Mouse (Mus musculus) adrenal gland, adult 8-10 months (tissue): ENCODE data around the gene Gm49354. TPM values are rescaled to one million over a fixed set of nuclear protein-coding genes. Genes with fewer than 3 reads are reported as not detected.

Source experiments
- total RNA-seq, 4 experiments: library from RNA; stranded (reverse); gene quantifications; 2 replicates each; pipeline ENCODE4 v1.2.4; 2022

Gene Gm49354
- total RNA-seq, 4 experiments from 2014 or later, result not detected

Other genes with a start within 250 kb of the Gm49354 start
- 10 to 100 TPM; 30.8 to 52.7 (median 43.7) TPM for gene Agtpbp1, start 197.0 kb downstream of the Gm49354 start, total RNA-seq
- gene Naa35, start 197.0 kb downstream of the Gm49354 start, total RNA-seq, result 10 to 100 TPM; 58.4 to 99.0 (median 93.4) TPM
- 10 to 100 TPM in 1 of 4 experiments, 1 to 10 TPM in 3; 7.1 to 10.2 (median 8.1) TPM for gene Golm1, start 106.4 kb downstream of the Gm49354 start, total RNA-seq
- not detected for gene 4921517D22Rik, start 88.1 kb downstream of the Gm49354 start, total RNA-seq
- not detected for gene Spata31d1a, start 71.9 kb downstream of the Gm49354 start, total RNA-seq
- gene Spata31d1b, start 70.0 kb downstream of the Gm49354 start, total RNA-seq, result not detected
- gene Spata31d1d, start 50.5 kb downstream of the Gm49354 start, total RNA-seq, result not detected
- gene 1700014D04Rik, start 35.5 kb downstream of the Gm49354 start, total RNA-seq, result under 1 TPM in 2 of 4 experiments, not detected in 2; 0.09 to 0.48 TPM
- gene Isca1, start 12.4 kb downstream of the Gm49354 start, total RNA-seq, result 10 to 100 TPM; 66.6 to 87.4 (median 84.9) TPM
- 10 to 100 TPM; 68.7 to 86.7 (median 74.9) TPM for gene Tut7, start 40.9 kb upstream of the Gm49354 start, total RNA-seq